Mouse (Mus musculus): ENCODE results near the gene Srrm3. TPM values are rescaled to one million over a fixed set of nuclear protein-coding genes. Genes with fewer than 3 reads are reported as not detected.

The Srrm3 gene
- polyA plus RNA-seq, 1 experiment = 0.08 TPM

DNA sequence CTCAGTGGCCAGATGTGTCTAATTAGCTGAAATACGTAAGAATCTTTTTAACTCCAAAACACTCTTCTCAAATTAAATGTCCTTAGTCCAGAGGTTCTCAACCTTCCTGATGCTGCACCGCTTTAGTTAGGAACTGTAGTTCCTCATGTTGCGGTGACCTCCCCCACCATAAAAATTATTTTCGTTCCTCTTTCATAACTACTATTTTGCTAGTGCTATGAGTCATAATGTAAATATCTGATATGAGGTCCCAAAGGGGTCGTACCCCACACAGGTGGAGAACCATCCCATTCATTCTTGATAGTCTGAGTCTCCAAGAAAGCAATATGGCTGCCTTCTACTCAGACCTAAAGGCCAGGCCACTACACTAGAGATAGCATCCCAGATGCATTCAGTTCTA lies 63.8 kb downstream of the Srrm3 start:
- no peak for DNase-seq (ENCODE audit: low read depth)

DNA sequence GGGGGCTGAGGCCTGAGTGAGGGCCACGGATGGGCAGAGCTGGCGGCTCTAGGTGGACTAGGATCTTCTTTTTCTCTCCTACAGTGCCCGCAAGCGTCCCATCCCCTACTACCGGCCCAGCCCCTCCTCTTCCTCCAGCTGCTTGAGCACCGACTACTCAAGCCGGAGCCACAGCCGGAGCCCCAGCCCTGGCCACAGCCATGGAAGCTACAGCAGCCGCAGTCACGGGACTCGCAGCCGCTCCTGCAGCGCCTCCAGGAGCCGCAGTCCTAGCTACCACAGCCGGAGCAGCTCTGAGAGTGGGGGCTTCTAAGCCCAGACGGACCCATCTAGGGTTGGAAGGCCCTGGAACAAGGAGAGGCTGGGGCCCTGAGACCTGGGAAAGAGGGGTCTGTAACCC lies 66.3 kb downstream of the Srrm3 start:
- DNase-seq (ENCODE audit: low read depth) = no peak

DNA sequence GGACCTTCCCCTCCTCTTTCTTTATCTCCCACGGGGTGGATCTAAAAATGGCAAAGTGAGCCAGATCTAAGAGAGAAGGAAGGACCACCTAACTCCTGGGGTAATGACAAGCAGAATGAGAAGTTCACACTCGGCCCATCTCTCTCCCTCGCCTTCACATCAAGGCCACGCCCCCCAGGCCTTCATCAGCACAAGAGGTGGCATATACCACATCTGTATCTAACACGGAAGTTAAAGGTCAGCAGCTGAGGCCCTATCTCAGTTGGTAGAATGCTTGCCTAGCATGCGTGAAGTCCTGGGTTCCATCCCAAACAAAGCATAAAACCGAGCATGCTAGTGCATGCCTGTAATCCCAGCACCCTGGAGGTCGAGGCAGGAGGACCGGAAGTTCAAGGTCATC lies 67.1 kb downstream of the Srrm3 start:
- no peak for DNase-seq (ENCODE audit: low read depth)

DNA sequence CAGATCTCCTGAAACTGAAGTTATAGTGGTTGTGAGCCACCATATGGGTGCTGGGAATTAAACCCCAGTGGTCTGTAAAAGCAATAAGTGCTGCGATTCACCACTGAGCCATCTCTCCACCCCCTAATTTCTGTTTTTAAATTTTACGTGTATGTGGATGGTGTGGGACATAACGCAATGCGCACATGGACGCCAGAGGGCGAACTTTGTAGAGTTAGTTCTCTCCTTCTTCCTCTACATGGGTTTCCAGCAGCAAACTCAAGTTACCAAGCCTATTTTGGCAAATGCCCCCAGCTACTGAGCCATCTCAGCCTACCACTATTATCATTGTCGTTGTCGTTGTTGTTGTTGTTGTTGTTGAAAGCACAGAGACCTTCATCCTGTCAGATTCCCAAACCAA lies 70.5 kb downstream of the Srrm3 start:
- no peak for DNase-seq (ENCODE audit: low read depth)

DNA sequence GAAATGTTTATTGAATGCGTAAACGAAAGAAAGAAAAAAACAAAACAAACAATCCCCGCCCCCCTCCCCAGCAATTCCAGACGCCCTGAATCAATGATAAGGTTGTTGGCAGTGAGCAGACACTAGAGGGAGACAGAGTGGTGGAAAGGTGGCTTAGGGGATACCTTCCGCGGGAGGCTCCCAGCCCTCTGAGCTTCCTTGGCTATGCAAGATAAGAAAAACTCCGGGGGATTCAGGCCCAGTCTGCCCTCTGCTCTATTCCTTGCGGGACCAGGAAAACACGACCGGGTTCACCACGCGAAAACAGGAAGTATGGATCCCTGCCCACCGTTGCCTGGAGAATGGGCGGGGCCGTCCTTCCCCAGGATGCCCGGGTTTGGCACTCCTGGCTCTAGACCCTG lies 71.1 kb downstream of the Srrm3 start:
- DNase-seq (ENCODE audit: low read depth) = no peak

DNA sequence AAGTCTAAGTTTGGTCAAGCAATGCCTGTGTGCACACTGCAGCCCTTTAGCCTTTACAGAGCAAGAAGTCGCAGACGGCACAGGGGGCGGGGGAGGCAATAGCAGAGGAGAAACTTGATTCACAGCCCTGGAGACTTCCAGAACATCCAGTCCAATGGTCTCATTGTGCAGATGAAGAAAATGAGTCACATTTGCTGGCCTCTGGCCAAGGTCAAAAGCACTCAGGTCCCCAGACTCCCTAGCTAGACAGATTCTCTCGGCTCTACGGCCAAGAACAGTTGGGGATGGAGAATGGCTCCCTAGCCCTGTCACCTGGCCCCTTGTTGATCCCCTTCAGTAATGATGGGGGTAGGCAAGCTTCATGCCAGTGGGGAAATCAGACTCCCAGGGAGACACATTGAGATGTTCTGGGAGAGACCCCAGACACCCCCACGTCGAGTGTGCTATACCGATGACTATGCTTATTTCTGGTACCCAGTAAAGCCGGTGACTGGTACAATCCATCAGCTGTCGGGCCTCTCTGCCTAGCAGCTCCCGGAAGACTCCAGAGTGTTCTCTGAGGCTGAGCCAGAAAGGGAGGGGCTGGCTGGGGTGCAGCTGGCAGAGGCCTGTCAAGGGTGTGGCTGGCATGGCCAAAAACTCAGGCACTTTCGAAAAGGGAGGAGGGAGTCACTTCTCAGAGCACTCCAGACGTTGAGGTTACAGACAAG lies 72.9 kb downstream of the Srrm3 start:
- peak; percentile 52 for DNase-seq (ENCODE audit: low read depth)

DNA sequence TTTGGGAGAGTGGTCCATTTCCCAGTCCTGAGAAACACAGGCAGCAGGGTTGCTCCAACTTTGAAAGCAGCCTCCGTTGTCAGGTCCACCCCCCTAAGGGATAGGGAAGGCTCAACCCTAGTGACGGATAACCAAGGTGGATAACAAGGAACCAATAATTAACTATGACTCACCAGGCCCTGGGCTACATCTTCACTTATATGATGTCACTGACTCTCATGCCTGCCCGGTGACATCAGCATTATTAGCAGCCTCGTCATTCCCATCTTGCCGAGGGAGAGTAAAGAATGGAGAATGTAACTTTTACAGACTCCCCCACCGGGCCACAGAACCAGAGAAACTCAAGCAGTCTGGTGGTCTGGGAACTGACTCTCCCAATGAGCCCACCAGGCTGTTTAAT lies 78.0 kb downstream of the Srrm3 start:
- DNase-seq (ENCODE audit: low read depth) = no peak

DNA sequence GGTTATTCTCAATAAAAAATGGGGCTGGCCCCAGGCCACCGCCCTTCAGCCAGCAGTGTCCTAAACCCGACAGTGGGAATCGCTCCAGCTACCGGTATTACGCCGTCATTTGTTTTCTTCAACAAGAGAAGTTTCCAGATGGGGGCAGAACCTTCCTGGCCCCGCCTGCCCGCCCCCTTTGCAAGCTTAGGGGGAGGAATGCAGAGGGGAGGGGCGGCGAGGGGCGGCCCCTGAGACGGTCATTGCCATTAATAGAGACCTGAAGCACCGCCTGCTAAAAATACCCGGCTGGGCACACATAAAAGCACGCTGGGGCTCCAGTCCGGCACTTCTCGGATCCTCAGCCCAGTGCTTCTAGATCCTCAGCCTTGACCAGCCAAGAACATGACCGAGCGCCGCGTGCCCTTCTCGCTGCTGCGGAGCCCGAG lies 81.0 kb downstream of the Srrm3 start, which contains the start of gene Hspb1:
Hspb1 (plus strand) TSS at position 245 of the 428 bp plus-strand sequence.
- DNase-seq (ENCODE audit: low read depth) = no peak

DNA sequence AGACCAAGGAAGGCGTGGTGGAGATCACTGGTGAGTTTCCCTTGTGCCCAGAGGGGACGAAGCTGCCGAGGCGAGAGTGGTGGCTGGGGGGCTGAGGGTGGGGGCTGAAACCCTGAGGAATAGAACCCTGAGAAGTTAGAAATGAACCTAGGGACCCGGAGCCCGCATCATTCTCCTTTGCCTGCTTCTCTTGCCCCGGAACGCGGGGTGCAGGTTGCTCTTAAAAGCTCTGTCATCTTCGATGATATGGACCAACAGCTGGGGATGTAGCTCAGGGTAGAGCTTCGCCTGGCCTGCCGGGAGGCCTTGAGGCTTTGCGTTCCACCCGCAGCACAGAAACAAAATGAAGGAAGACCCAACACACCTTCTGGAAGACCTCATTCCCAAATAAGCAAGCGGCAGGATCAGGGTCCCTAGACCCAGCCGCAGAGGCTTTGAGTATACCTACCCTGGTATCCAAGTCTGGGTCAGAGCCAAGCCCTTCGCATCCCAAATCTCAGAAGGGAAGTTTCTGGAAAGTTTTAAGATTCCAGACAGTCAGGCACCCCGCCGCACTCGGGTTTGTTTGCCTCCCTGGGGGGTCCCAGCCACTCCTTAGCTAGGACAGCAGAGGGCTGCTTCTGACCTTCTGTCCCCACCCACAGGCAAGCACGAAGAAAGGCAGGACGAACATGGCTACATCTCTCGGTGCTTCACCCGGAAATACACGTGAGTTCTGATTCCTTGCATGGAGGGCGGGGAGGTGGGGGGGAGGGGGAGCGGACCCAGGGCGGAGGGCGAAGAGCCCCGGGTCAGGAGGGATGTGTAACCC lies 81.9 kb downstream of the Srrm3 start:
- DNase-seq (ENCODE audit: low read depth) = no peak

DNA sequence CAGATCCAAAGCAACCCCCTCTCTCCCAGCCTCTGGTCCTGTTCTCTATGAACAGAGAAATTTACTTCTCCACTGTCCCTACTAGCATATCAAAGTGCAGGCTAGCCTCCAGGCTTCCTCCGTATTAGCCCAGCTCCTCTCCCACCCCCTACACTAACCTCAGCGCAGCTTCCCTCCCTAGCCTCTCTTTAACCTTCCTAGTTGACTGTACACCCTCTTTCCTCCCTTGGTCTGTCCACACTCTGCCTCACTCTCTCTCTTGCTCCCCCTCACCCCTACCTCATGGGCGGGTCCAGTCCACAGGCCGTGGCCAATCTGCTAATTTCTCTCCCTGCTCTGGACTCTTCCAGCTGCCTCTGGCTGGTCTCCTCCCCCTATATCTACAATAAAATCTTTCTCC lies 83.6 kb downstream of the Srrm3 start:
- no peak for DNase-seq (ENCODE audit: low read depth)

DNA sequence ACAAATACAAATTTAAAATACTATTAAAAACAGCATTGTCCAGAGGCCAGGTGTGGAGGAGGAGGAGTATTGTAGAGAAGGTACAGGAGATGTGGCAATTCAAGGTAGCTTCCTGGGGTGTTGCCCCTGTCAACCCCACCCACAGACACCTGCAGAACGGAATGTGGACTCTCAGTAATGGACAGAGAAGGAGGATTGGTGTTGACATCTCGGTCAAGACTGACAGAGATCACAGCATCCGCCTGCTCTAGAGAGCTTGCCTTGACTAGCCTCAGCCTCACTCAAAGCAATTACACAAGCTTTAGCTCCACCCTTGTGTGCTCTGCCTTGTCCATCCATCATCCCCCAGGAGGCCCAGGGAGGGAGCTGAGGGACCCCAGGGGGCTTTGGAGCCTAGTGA lies 84.2 kb downstream of the Srrm3 start:
- DNase-seq (ENCODE audit: low read depth) = no peak

DNA sequence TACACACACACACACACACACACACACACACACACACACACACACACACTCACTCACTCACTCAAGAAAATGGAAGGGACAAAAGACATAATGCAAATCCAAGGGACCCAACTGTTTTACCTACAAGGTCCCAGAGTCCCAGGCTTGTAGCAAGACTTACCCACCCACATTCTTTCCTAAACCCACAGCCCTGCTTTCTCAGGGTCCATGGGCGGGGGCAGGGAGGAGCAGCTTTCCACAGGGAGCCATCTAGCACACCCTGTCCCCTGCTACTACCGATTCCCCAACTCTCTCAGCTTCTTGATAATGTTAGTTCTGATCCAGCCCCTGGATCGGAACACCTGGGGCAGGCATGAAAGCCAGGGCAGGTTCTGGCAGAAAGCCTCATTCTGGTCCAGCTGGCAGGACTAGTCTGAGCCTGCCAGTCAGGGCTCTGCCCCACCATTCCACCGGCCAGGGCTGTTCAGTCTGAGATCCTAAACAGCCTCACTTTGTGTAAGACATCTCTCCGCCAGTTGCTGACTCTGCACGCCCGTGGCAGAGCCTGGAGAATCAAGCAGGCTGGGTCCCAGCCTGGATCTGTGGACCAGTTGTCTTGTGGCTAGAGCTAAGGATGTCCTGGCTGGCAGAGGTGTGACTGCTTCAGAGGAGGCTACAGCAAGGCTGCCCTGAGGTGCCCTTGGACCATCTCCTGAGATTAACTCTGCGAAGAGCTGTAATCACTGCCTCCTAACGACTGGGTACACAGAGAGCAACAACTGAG lies 86.1 kb downstream of the Srrm3 start:
- no peak for DNase-seq (ENCODE audit: low read depth)

DNA sequence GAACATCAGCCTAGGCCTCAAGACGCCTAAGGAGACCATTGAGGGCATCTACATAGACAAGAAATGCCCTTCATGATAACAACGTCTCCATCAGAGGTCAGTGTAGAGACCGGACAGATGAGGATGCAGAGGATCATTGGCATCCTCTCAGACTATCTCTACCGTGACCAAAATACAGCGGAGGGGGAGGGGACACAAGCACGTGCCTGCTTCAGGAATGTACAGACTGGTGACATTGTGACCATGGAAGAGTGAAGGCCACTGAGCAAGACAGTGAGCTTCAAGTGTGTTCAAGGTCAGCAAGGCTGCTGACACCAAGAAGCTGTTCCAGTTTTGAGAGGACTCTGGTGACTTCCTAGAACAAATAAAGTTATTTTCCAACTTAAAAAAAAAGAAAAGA lies 88.3 kb downstream of the Srrm3 start:
- no peak for DNase-seq (ENCODE audit: low read depth)

DNA sequence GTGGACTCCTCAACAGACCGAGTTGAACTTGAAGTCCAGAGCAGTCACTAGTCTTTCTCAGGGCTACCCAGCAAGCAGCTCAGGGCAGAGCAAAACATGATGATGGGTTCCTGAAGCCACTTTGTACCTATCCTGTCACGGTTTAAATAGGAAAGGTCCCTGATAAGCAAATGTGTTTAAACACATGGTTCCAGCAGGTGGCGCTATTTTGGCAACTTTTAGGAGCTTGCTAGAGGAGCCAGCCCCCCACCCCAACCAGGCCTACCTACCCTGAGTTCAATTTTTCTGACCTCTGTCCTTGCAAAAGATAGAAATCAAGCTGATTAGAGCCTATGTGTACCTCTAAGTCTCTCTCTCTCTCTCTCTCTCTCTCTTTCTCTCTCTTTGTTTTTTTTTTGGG lies 91.3 kb downstream of the Srrm3 start:
- DNase-seq (ENCODE audit: low read depth) = no peak

DNA sequence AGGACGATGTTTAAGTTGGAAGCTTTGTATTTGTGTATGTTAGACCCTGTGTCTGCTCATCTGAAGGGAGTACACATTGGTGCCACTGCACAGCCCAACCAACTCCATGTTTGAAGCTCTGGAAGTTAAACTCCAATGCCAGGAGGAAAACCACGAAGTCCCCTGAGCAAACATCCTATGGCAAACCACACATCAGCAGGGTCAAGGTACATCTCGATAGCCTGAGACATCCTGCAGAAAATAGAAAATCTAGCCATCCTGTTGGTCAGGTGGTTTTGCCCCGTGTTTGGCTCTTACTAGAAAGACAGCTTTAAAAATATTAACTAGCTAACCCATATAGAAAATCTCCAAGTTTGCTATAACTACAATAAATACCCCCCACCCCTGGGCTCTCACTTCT lies 92.3 kb downstream of the Srrm3 start:
- DNase-seq (ENCODE audit: low read depth) = no peak

DNA sequence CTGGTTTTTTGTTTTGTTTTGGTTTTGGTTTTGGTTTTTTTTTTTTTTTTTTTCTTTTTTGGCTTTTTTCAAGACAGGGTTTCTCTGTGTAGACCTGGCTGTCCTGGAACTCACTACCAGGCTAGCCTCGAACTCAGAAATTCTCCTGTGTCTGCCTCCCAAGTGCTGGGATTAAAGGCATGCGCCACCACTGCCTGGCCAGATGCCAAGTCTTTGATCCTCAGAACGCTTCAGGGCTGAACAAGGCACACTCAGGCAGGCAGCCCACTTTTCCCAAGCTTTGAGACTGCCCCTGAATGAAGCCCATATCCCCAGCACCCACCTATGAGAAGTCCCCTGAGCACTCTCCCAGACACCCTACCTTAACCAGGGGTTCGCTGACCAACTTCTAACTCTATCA lies 93.1 kb downstream of the Srrm3 start:
- no peak for DNase-seq (ENCODE audit: low read depth)

DNA sequence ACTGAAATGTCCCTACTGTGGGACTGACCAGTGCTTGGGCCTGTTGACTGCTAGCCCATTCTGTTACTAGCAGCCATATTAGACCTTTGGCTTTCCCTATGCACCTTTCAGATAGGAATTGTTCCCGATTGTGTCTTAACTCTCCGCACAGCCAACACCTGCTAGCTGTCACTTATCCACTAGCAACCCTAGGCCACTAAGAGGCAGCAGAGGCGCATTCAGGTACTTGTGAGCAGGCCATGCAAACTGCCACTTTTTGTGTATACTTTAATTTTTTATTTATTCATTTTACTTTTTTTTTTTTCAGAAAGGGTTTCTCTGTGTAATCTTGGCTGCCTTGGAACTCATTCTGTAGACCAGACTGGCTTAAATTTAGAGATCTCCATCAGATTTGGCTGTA lies 94.0 kb downstream of the Srrm3 start:
- DNase-seq (ENCODE audit: low read depth) = no peak

DNA sequence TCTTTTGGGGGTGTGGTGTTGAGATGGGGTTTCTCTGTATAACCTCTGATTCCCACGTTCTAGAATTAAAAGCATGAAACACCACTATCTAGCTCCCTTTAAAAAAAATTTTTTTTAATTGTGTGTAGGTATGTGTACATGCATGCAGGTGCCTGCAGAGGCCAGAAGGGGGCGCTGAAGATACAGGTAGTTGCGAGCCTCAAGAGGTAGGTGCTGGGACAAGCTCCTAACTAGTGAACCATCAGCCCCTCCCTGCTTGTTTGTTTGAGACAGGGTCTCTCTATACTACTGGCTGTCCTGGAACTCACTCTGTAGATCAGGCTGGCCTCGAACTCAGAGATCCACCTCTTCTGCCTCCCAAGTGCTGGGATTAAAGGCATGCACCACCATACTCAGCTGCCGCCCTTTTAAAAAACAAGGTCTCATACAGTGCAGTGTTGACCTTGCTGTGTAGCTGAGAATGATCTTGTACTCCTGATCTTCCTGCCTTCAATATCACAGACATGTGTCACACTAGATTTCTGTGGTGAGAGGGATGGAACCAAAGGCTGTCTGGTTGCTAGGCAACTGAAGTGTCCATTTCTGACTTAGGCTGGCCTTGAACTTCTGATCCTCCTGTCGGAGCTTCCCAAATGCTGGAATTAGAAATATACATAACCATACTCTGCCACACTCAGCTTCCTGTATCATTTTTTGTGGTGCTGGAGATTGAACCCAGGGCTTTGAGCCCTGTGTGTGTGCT lies 94.8 kb downstream of the Srrm3 start:
- no peak for DNase-seq (ENCODE audit: low read depth)

DNA sequence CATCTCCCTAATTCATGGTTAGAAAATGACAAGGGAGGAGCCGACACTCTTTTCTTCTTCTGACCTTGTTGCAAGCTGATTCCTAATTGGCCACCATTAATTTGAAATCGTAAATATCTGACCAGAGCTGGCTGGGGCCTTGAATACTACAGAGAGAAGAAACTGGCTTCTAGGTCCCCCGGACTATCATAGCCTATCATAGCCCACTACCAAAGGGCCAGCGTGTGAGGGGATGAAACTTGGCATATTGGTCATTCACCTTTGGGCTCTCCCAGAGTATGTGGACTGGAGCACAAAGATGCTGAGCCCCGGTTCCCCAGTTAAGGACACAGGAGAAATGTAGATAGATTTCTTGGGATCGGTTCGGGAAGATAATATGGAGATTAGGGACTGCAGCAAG lies 96.4 kb downstream of the Srrm3 start:
- no peak for DNase-seq (ENCODE audit: low read depth)

DNA sequence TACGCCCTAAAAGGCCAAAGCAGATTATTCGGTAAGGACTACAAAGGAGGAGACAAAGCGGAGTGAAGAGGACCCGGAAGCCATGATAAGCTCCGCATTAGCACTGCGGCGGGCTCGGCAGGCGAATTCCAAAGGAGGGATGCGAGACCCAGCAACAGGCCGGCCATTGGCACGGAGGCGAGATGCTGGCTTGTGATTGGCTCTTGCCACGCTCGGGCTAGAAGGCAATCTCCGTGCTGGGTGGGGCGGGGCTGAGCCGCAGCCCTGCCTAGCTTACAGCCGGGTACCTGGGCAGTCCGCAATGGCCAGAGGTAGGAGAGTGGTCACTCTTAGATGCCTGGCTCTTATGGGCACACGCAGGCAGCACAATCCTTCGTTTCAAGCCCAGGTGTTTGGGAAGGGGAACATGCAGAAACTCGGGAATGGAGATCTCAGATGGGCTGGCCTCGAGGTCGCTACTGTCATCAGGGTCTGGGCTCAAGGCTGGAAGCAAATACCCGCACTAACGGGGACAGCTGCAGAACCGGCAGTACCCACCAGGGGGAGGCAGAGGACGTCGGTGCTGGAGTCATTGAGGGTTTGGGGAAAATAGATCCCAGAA lies 97.0 kb downstream of the Srrm3 start:
- DNase-seq (ENCODE audit: low read depth) = no peak

DNA sequence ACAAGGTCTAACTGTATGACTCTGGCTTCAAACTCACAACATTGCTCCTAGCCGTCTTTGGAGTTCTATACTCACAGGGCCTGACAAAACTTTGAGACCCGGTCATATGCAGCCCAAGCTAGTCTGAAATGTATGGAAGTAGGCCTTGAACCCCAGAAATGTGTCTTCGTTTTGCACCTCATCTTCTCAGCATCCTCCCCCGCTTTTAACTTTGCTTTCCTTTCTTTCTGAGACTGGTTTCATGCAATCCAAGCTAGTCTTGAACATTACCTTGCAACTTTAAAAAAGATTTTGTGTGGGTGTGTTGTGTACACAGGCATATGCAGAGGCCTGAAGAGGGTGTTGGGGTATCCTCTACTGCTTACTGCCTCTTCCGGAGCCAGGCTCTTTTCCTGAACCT lies 97.6 kb downstream of the Srrm3 start:
- DNase-seq (ENCODE audit: low read depth) = no peak
